Mouse (Mus musculus) activated CD4-positive, CD25-positive, alpha-beta regulatory T cell (primary cell): ENCODE results near the gene Gm10490. TPM values are rescaled to one million over a fixed set of nuclear protein-coding genes. Genes with fewer than 3 reads are reported as not detected.

ENCODE experiments used
- polyA plus RNA-seq, 2 experiments: library from polyadenylated mRNA; unstranded; fragments of 100-300 nt; shearing (Covaris generic); gene quantifications; one replicate each; pipeline ENCODE4 v1.2.1; 2017

The Gm10490 gene
- not detected for polyA plus RNA-seq

DNA sequence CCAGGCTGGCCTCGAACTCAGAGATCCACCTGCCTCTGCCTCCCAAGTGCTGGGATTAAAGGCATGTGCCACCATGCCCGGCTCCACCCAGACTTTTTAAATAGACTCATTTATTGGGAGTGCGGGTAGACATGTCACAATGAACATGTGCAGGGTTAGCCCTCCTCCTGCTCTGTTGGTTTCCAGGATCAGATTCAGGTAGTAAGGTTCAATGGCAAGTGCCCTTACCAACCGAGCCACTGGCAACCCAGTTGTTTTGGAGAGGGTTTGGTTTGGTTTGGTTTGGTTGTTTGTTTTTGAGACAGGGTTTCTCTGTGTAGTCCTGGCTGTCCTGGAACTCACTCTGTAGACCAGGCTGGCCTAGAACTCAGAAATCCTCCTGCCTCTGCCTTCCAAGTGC lies at the start of gene Gm10490:
Gene Gm10490, plus strand, starts transcription at position 301 of the 400 bp plus-strand sequence.

DNA sequence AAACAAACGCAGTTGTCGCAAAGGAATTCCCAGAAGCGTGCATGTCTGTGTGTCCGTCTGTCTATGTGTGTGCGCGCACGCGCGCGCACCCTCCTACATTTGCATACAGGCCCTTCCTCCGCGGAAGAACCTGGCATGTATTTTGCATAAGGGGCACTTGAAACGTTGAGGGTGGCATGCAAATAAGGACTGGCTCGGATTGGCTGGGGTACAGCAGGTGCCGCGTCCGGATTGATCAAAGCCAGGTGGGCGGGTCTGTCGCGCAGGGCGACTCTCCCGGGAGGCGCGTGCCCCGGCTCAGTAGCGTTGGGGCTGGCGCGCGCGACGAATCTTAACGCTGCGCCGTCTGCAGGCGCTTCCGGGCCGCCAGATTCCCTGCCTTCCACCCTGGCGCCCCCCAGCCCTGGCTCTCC lies 31.3 kb upstream of the Gm10490 start, which contains the start of gene Pim2:
Gene Pim2, plus strand, starts transcription at position 256 of the 413 bp plus-strand sequence.

DNA sequence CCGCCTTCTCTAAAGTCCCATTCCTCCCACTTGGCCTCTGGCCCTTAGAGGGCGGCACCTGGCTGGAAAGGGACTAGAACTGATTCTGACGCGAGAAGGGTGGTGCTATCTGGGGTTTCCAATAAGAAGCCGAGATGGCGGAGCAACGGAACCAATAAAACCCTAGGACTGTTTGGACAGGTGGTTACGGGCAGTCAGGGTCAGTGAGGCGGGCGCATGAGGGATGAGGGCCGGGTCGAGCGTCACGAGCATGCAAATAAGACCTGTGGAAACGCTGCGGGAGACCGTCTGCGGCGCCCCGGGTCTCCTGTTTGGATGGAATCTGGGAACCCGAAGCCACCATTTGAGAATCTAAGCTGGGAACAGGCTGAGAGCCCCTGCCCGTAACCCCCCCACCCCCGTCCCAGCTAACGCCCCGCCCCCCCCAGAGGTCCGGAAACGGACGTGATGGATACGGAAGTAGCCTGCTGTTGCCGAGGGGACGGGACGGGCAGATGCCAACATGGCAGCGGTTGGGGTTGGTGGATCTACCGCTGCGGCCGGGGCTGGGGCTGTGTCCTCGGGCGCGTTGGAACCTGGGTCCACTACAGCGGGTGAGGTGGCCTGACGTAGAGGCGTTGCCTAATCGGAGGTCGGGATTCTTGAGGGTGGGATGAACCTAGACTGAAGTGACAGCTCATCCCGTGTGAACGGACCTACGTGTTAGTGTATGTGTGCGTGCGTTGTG lies 25.3 kb upstream of the Gm10490 start, which contains the start of gene Slc35a2:
Gene Slc35a2, plus strand, starts transcription at position 188 of the 727 bp plus-strand sequence.

DNA sequence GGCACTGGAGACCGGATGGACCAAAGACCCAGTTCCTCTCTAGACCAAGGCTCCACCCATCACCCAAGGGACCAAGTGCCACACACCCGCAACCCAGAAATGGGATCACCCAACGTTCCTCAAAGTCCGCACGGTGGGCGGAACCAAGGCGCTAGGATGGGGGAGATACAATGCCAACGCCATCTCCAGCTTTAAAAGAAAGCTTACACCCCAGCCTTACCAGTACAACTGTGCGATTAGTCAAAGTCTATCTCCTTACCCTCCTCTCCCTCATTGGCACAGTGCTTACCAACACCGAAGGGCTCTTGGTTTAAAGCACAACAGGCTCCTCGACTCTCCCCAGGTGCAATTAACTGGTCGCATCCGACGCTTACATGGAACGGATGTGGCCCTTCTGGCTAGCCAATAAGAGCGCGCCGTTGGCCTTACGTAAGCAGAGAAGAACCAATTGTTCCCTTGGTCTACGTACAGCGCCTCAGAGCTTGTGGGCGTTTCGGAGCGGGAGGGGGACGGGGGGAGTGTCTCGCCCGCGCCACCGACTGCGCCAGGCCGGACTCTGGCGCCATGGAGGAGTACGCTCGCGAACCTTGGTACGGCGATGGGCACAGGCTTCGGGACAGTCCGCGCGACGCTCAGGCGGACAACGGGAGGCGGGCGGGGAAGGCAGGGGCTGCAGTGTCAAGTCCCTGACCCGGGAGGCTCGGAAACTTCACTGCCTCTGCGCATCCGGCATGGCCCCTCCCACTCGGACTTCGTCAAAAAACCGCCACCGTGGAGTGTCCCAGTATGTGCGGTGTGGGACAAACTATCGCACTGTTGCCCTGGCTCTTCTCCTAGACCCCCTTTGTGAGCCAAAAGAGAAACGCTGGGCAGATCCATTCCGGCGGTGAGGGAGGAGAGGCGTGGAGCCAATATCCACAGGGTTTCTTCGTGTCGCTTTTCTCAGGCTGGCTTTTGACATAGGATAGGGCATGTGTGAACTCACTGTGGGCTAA lies 10.2 kb upstream of the Gm10490 start, which contains the start of the genes Pqbp1 and Timm17b:
Gene Pqbp1, minus strand, starts transcription at position 390 of the 995 bp plus-strand sequence.
Gene Timm17b, plus strand, starts transcription at position 478 of the 995 bp plus-strand sequence.

DNA sequence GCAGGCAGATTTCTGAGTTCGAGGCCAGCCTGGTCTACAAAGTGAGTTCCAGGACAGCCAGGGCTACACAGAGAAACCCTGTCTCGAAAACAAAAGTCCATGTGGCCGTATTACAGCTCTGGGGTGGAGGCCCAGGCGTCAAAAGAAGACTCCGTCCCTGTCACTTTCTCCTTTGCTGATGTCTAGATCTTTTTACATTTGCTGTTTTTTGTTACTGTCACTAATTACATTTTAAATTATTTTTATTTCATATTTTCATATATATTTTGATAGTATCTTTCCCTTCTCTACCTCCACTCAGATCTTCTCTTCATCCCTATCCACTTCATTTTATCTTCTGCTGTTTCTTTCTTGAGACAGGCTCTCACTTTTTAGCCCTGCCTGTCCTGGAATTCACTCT lies 1.6 kb upstream of the Gm10490 start, which contains the start of gene Gm10491:
Gene Gm10491, minus strand, starts transcription at position 101 of the 400 bp plus-strand sequence.

DNA sequence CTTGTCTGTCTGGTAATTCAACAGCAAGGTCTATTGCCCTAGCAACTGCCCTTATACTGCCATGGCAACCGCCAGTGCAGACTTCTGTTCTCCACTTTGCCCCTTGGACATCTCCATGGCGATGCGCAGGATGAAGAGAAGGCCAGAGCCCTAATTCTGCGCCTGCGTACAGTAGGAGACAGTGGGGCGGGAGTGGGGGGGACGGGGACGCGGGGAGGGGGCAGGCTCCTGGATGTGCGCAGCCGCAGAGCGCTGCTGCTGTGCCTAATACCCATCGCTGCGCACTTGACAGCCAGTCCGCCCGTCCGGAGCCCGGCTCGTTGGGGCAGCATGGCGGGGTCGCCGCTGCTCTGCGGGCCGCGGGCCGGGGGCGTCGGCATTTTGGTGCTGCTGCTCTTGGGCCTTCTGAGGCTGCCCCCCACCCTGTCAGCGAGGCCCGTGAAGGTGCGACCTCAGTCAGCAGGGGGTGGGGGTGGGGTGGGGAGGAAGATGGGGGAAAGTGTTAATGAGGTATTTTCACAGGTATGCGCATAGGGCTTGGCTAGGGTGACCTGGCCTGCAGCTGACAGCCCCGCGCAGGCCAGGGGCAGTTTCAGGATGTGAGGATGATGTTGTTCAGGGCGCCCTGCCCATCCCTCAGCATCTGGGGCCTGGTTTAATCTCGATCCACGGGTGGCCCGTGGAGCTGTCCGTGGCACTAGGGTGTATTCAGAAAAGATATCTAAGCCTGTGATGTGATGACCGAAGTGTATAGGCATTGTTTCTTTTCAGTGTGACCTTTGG lies 10.4 kb downstream of the Gm10490 start, which contains the start of gene Pcsk1n:
Gene Pcsk1n, plus strand, starts transcription at position 222 of the 783 bp plus-strand sequence.

DNA sequence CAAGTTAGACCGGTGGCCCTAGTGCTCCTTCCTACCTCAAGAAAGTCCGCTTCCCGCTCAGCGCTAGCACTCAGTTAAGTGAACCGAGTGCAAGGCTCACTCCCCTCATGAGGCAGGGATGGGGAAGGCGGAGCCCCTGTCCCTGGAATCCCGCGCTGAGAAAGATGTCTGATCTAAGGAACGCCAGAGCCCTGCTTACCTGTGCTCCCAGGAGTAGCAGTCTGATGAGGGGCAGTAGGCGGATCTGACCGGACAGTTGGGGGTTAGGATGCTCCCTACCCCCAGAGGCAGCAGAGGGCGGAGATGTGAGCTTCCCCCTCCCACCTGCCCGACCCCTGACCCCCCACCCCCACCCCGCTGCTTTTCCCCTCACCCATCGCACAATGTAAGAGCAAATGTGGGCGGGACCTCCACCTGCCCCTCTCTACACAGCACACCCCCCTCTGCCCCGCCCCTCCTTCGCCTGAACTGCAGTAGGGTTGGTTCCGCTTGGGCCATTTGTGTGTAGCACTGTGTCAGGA lies 19.0 kb downstream of the Gm10490 start, which contains the start of gene Eras:
Gene Eras, minus strand, starts transcription at position 338 of the 521 bp plus-strand sequence.

DNA sequence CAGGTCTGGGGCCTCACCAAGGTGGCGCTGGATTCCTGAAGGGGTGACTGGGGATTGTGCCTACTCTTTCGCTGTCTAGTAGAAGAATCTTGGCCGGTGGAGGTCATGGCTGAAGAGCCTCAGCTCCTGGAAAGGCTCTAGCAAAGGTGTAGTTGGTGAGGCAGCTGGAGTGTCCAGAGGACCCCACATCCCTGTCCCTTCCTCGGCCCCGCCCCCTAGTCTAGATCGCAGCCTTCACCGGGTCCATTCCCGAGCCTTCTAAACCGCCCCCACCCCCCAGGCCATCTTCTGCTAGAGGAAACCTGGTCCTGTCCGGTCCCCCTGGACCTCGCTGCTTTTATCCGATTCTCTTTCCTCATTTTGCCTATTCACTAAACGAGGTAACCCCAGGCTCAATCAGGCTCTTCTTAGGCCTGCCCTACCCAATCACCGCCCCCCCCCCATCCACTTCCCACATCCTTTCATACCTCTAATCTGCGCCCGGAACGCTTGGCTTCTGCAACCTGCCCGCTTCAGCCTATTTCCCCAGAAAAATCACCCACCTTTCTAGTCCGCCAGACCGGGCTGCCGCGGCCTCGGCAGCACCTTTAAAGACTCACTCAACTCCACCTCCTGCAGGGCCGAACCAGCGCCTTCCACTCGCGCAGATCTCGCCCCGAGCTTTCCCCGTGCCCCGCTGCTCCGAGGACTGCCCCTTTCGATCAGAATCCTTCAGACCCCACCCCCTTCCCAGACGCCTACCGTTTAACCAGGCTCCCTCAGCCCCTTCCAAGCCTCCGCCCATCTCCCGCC lies 38.0 kb downstream of the Gm10490 start, which contains the start of gene Hdac6:
Gene Hdac6, minus strand, starts transcription at position 782 of the 792 bp plus-strand sequence.

Other genes with a start within 250 kb of the Gm10490 start
- 100 to 1,000 TPM; 131 to 140 TPM for gene Plp2, start 238.2 kb upstream of the Gm10490 start, polyA plus RNA-seq
- gene Magix, start 228.3 kb upstream of the Gm10490 start, polyA plus RNA-seq = under 1 TPM; 0.07 to 0.15 TPM
- gene Gpkow, start 212.4 kb upstream of the Gm10490 start, polyA plus RNA-seq = 10 to 100 TPM; 53.2 to 55.6 TPM
- 10 to 100 TPM; 79.2 to 82.1 TPM for gene Wdr45, start 195.2 kb upstream of the Gm10490 start, polyA plus RNA-seq
- not detected for gene Gm45208, start 187.3 kb upstream of the Gm10490 start, polyA plus RNA-seq
- 10 to 100 TPM; 23.5 to 24.1 TPM for gene Praf2, start 181.1 kb upstream of the Gm10490 start, polyA plus RNA-seq
- gene Ccdc120, start 158.6 kb upstream of the Gm10490 start, polyA plus RNA-seq = not detected
- gene Tfe3, start 147.0 kb upstream of the Gm10490 start, polyA plus RNA-seq = 10 to 100 TPM; 25.7 to 39.5 TPM
- 10 to 100 TPM; 74.5 to 78.6 TPM for gene Gripap1, start 119.8 kb upstream of the Gm10490 start, polyA plus RNA-seq
- gene Kcnd1, start 87.3 kb upstream of the Gm10490 start, polyA plus RNA-seq = under 1 TPM; 0.21 to 0.61 TPM
- 100 to 1,000 TPM; 135 to 174 TPM for gene Otud5, start 68.2 kb upstream of the Gm10490 start, polyA plus RNA-seq
- gene Pim2, start 31.3 kb upstream of the Gm10490 start, polyA plus RNA-seq = 100 to 1,000 TPM in 1 of 2 experiments, 10 to 100 TPM in 1; 57.1 to 169 TPM
- gene Slc35a2, start 25.5 kb upstream of the Gm10490 start, polyA plus RNA-seq = 10 to 100 TPM; 21.5 to 29.9 TPM
- gene Pqbp1, start 10.3 kb upstream of the Gm10490 start, polyA plus RNA-seq = 100 to 1,000 TPM in 1 of 2 experiments, 10 to 100 TPM in 1; 99.4 to 142 TPM
- 100 to 1,000 TPM; 122 to 162 TPM for gene Timm17b, start 10.2 kb upstream of the Gm10490 start, polyA plus RNA-seq
- gene Gm10491, start 1.7 kb upstream of the Gm10490 start, polyA plus RNA-seq = not detected
- not detected for gene Pcsk1n, start 10.3 kb downstream of the Gm10490 start, polyA plus RNA-seq
- gene Eras, start 19.1 kb downstream of the Gm10490 start, polyA plus RNA-seq = not detected
- gene Hdac6, start 38.3 kb downstream of the Gm10490 start, polyA plus RNA-seq = 10 to 100 TPM; 10.8 to 15.6 TPM
- gene Gata1, start 68.5 kb downstream of the Gm10490 start, polyA plus RNA-seq = 10 to 100 TPM; 23.4 to 63.7 TPM
- not detected for gene Glod5, start 109.0 kb downstream of the Gm10490 start, polyA plus RNA-seq
- gene Suv39h1, start 165.2 kb downstream of the Gm10490 start, polyA plus RNA-seq = 10 to 100 TPM; 17.5 to 26.2 TPM
- 100 to 1,000 TPM in 1 of 2 experiments, 10 to 100 TPM in 1; 98.6 to 110 TPM for gene Was, start 181.0 kb downstream of the Gm10490 start, polyA plus RNA-seq
- 10 to 100 TPM; 13.4 to 18.7 TPM for gene Wdr13, start 223.3 kb downstream of the Gm10490 start, polyA plus RNA-seq
- 100 to 1,000 TPM; 668 to 956 TPM for gene Rbm3, start 236.3 kb downstream of the Gm10490 start, polyA plus RNA-seq